Mouse (Mus musculus) granulocyte monocyte progenitor cell, adult 5-6 weeks (primary cell): ENCODE data around the gene Ccdc61. TPM values are rescaled to one million over a fixed set of nuclear protein-coding genes. Genes with fewer than 3 reads are reported as not detected.

Source experiments
- ATAC-seq: replicated peaks from 2 replicates; pipeline ENCODE4 v1.8.0; 2016; ENCODE audit warnings: mild to moderate bottlenecking, moderate TSS enrichment, inconsistent platforms; ENCODE audit not compliant: poor library complexity, severe bottlenecking
- total RNA-seq, 2 experiments: library from RNA; stranded (forward) in 1 of 2; stranded (reverse) in 1 of 2; fragments of 200-712, 200-1000 nt in 1 of 2; fragments of >200 nt in 1 of 2; fragmentation: Nextera tagmentation in 1 of 2; gene quantifications; 2 replicates each; pipeline ENCODE4 v1.2.3; 2014 to 2017

Ccdc61 gene
- total RNA-seq, 2 experiments from 2014 or later: 12.1 to 34.6 TPM

- peak; percentile 14; the same call in 1 of the 2 replicates for ATAC-seq
Measured at GRCm38 (mm10) chr7:18921069-18921468, 10.9 kb upstream of the Ccdc61 start.

- no peak for ATAC-seq
Measured at GRCm38 (mm10) chr7:18917931-18918330, 7.7 kb upstream of the Ccdc61 start.

DNA sequence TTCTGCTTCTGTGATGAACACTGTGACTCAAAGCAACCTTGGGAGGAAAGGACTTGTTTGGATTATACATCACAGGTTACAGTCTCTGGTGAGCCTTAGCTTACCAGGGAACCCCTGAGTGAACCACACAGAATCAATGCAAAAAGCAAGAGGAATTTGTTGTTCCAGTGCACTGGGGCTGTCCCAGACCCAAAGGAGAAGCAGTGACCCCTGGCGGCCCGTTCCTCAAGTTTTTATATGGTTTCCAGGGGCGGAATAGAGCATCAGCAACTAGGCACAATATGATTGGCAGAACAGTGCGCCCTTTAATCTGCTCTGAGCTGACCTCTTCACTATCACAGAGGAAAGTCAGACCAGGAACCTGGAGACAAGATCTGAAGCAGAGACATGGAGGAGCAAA is 6.0 kb upstream of the Ccdc61 start:
- ATAC-seq: no peak

- ATAC-seq: no peak
Measured at GRCm38 (mm10) chr7:18909797-18910196, 418 bp downstream of the Ccdc61 start.

- ATAC-seq: no peak
Measured at GRCm38 (mm10) chr7:18904971-18905370, 5.2 kb downstream of the Ccdc61 start.

GRCm38 (mm10) chr7:18902486-18902885 is 7.7 kb downstream of the Ccdc61 start:
- no peak for ATAC-seq

- no peak for ATAC-seq
Measured at GRCm38 (mm10) chr7:18900513-18900912, 9.7 kb downstream of the Ccdc61 start.

- 0 out of 2 replicates have a peak, but pooled peaks have one; percentile 18 for ATAC-seq
Measured at GRCm38 (mm10) chr7:18896536-18896935, 13.7 kb downstream of the Ccdc61 start.

DNA sequence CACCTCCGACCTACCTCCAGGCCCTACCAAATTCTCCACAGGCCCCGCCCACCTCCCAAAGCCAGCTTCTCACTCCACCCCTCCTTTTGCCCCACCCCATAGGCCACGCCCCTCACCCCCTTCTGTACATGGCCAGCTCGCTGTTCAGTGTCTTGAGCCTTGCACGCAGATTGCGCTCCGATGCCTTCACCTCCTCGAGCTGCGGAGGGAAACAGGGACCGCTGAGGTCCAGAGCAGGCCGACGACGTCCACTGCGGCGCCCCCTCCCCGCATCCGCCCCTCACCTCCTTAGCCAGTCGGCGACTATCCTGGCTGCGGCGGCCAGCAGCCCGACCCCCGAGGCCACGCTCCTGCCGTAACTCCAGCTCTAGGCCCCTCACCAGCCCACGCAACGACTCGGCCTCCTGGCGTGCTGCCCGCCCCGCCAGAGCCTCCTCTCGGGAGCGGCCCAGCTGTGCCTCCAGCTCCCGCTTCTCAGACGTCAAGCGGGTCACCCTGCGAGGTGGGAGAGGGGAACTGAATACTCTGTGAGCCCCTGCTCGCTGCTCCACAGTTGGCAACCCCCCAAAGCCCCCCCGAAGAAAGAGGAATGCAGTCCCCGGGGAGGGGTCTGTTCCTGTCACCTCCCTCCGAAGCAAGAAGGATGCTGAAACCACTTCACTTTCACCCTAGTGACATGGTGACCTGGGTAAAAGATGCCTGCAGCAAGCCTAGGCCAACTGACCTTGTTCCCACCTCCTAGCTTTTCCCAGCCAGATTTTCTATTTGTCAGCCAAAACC is 16.4 kb downstream of the Ccdc61 start:
- peak; percentile 68 for ATAC-seq

DNA sequence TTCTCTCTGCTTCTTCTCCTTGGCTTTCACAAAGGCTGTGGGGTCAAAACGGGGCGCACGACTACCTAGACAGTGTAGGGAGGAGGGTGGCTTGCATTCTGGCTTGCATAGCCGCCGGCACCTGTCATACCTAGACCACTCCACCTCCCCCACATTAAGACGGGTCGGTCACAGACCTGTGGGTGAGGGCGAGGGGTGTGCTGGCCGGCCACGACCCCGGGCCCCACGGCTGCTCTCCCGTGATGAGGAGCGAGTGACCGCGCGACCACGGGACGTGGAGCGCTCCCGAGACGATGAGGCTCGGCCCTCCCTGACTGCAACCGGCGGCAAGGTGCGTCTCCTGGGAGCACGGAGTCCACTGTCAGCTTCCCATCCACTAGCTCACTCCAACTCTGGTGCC is 17.2 kb downstream of the Ccdc61 start:
- no peak for ATAC-seq

- peak; percentile 87 for ATAC-seq
Measured at GRCm38 (mm10) chr7:18891872-18892599, 18.2 kb downstream of the Ccdc61 start.

DNA sequence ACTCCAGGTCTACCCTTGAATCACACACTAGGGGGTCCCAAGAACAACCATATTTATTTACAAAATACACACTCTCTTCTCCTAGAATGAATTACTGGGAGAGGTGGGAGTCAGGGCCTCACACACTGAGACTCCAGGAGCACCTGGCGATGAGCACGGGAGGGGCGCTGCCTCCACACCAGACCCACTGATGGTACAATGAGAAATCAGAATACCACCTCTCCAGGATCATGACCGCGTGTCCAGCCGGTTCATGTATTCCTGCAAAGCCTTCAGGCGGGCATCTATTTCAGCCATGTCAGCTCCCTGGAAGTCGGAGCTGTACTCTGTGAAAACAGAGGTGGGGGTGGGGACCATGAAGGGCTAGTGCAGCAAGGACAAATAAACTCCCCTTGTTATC is 19.4 kb downstream of the Ccdc61 start:
- ATAC-seq: no peak

GRCm38 (mm10) chr7:18886963-18887362 is 23.3 kb downstream of the Ccdc61 start:
- no peak for ATAC-seq

DNA sequence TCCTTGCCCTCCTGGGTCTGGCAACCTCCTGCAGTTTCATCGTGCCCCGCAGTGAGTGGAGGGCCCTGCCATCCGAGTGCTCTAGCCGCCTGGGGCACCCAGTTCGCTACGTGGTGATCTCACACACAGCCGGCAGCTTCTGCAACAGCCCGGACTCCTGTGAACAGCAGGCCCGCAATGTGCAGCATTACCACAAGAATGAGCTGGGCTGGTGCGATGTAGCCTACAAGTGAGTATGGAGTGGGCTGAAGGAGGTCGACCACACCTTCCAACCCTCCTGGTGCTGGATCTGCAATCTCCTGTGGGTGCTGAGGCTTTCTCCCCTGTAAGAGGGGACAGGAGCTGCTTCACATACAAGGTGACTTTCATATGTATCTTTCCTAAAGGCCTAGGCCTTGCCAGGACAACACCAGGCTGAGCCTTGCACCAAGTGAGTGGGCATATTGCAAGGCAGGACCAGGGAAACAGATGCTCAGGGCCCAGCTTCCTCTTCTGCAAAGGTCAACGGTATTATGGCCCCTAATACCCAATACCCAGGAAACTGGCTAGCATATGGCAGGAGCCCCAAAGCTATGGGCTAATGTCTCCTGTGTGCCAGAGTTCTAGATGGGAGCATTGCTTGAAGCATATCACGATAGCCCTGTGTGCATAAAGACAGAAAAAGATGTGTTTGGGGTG is 25.3 kb downstream of the Ccdc61 start:
- peak; percentile 71 for ATAC-seq

DNA sequence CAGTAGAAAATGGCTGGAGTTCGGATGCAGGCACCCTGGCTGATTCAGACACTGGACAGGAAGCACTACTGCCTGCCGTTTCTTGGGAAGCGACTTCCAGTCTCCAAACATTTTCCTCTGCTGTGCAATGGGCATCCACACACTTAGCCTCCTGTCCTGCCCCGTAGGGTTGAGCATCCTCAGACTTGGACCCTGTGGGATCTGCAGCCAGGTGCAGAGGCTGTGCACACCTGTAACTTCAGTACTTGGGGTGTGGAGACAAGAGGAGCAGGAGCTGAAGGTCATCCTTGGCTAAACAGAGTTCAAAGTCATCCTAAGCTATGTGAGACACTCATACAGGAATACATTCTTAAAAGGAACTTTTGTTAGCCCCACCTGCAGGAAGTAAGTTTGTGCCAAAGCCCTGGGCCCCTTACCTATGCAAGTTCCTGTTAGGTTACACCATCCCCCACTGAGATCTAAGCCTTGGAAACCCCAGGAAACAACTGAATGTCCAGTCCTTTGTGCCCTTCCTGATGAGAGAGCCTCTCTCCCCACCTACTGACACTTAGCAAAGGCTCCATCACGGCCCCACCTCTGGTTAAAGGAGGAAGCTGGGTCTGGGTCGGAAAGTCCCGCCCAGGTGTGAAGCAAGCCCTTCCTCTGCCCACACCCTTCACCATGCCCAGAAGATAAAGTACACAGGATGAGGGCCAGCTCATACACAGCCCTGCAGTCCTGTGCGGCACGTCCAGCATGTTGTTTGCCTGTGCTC is 26.0 kb downstream of the Ccdc61 start:
- ATAC-seq: peak; percentile 84

DNA sequence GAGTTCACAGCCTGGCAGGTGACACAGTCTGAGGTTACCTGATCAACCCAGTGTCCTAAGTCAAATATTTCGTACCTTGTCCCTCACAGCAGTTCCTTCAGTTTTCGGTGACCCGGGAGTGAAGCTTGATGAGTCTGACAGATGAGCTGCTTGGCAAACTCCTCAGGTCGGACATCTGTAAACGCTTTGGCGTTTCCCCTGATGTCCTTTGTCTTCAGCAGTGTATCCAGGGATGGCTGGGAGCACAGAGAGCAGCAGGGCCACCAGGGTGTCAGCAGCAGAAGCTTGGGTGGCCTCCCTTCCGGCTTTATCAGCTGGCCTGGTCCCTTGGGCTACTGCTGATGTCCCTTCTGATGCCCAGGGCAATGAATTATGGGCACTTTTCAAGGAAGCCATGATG is 31.5 kb downstream of the Ccdc61 start:
- no peak for ATAC-seq

DNA sequence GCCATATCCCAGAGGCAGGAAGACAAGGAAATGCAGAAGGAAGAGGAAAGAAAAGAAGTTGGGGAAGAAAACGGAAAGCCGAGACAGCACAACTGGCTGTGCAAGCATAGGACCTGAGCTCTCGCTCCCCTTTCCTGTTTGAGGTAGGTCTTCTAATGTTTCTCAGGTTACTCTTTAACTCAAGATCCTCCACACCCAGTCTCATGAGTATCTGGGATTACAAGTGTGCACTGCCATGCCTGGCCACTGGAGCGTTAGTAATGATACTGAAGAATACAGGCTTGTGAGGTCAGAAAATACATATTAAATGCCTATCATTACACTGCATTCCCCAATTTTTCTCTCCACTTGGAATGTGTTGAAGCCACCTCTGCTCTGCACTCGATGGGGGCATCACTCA is 34.8 kb downstream of the Ccdc61 start:
- ATAC-seq: no peak

- peak; percentile 99 for ATAC-seq
Measured at GRCm38 (mm10) chr7:18873253-18873652, 37.0 kb downstream of the Ccdc61 start.

DNA sequence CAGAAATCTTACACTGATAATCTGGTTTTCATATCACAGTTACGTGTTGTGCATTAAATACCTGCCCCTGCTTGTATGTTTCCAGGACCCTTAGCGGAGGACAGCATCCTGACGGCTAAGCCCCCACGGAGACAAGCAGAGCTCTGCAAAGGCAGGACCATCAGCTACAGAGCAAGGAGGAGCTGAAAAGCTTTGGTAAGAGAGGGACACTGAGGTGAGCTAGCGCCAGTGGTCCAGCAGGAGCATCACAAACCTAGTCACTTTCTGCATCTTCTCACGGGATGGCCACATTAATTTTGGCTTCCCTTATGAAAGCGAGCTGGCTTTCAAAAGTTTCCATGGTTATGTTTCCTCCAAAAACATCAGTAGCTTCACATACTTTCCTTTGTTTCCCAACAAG is 37.4 kb downstream of the Ccdc61 start:
- ATAC-seq: 0 out of 2 replicates have a peak, but pooled peaks have one; percentile 30

DNA sequence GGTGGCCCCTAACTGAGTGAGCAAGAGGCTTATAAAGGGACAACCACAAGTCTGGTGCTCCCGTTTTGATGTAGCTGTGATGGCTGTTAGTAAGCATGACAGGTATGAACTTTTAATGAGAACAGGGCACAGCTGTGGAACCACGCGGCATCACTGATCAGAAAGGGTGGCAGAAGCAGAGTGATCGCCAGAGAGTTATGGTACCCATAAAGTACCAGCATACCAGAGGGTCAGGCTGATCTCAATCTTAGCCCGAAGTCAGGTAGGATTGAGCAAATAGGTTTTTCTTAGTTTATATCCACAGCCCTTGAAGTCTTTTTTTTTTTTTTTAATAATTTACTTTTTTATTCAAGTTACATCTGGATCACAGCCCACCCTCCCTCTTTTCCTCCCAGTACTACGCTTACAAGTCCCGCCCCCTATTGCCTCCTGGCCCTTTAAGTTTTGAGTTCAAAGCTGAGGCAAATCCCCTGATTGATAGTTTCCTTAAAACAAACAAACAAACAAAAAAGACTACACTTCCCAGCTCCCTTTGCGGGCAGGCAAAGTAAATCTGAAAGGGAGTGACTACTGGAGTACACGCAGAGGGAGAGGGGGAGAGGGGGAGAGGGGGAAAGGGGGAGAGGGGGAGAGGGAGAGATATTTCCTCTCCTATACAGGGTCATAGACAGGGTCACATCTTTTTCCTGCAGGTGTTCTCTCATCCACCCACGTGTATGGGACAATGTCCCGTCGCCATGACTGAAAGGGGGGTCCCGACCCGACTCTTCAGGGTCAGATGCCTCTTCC is 38.0 kb downstream of the Ccdc61 start:
- no peak for ATAC-seq
